Mouse (Mus musculus) bone marrow, adult 2 months (tissue): Measurements from ENCODE around the gene Gadl1.

Experiments used
- CTCF ChIP-seq: fragments of 200-500 bp; IDR thresholded peaks from 2 replicates; pipeline ENCODE4 v1.5.1; 2011; ENCODE audit warnings: low read length, control low read depth; ENCODE audit not compliant: control insufficient read depth, insufficient read depth
- POLR2A ChIP-seq: fragments of 200-500 bp; IDR thresholded peaks from 2 replicates; pipeline ENCODE4 v1.6.1; 2011; ENCODE audit warnings: low read depth, mild to moderate bottlenecking, control low read depth, low read length, borderline replicate concordance; ENCODE audit not compliant: control insufficient read depth

- TF ChIP-seq CTCF (no peak), POLR2A (no peak)
Measured at GRCm38 (mm10) chr9:116090296-116090695, 181.0 kb downstream of the Gadl1 start.
